Mouse (Mus musculus): ENCODE data around the gene Trim71. TPM values are rescaled to one million over a fixed set of nuclear protein-coding genes. Genes with fewer than 3 reads are reported as not detected.
A peak's percentile ranks its signal among the peaks of the same experiment; 100 is the strongest.

Gene Trim71
- polyA plus RNA-seq, 1 experiment = 0.01 TPM

DNA sequence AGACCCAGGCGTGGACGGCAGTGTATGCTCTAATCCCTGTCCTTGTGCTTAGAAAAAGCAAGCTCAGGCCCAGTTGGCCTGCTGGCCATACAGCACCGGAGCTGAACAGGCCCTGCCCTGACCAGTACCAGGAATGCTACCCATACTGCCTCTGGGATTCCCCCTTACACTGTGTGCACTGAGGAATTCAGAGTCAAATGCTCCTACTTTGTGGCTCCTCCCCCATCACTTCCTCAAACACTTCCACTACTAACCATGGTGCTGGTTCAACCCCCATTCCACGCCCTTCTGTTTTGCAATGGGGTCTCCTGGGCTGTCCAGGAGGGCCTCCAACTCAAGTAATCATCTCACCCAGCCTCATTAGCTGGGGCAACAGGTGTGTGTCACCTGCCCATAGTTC lies 30.3 kb downstream of the Trim71 start:
- Histone ChIP-seq H3K4me2 (ENCODE audit: low read depth) (no peak overlapping the region), H3K79me2 (ENCODE audit: control insufficient read depth, insufficient read depth) (no peaks in the 10 kb centered on the region), H3ac (ENCODE audit: control insufficient read depth, insufficient read length) (no peak overlapping the region), H3K27me3 (ENCODE audit: control insufficient read depth, insufficient read depth, insufficient read length) (no peaks in the 10 kb centered on the region), H3K4me3 (no peak overlapping the region), H3K36me3 (ENCODE audit: control insufficient read depth, insufficient read depth) (no peaks in the 10 kb centered on the region)
- TF ChIP-seq MYOG (IDR thresholded peaks at IDR 0.05; ENCODE audit: control insufficient read depth in 1 of 3, insufficient read depth in 1 of 3, insufficient read length in 2 of 3, low read depth in 2 of 3) (no peak), TCF12 (IDR thresholded peaks at IDR 0.05; ENCODE audit: insufficient read depth, poor library complexity, severe bottlenecking) (no peak), CEBPB (IDR thresholded peaks at IDR 0.05; ENCODE audit: insufficient read depth, poor library complexity, severe bottlenecking) (no peak), POLR2A (IDR thresholded peaks at IDR 0.05; ENCODE audit: insufficient read length, low read depth) (no peak), MYOD1 (IDR thresholded peaks at IDR 0.05; ENCODE audit: control insufficient read depth in 1 of 3, insufficient read length in 2 of 3, low read depth in 2 of 3) (no peak), SRF (IDR thresholded peaks at IDR 0.05; ENCODE audit: control insufficient read depth, insufficient read length, low read depth) (no peak), POLR2AphosphoS2 (IDR thresholded peaks at IDR 0.05; ENCODE audit: insufficient read length, low read depth) (no peak), MAX (IDR thresholded peaks at IDR 0.05; ENCODE audit: low read depth) (no peak), REST (IDR thresholded peaks at IDR 0.05; ENCODE audit: insufficient read depth, insufficient read length) (no peak), E2F4 (IDR thresholded peaks at IDR 0.05; ENCODE audit: insufficient read depth) (no peak)

DNA sequence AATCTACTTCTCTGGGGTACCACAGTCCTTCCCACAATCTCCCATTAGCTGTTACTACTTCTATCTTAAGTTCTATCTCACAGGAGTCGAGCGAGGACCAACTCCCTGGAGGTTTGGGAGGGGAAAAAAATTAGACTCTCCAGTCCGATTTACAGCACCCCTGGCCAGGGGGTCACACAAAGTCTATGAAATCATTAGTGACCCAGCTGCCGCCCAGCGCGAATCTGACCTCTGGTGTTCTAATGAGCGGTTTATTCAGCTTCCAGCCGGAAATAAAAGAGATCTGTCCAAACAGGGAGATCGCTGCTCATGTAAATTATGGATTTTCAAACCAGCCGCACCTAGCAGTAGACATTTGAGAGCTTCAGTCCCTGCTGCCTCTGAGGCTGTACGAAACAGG lies 32.9 kb downstream of the Trim71 start:
- TF ChIP-seq TCF3 (IDR thresholded peaks at IDR 0.05; ENCODE audit: insufficient read length, low read depth) (no peak), REST (IDR thresholded peaks at IDR 0.05; ENCODE audit: insufficient read depth, insufficient read length) (no peak), CEBPB (IDR thresholded peaks at IDR 0.05; ENCODE audit: insufficient read depth, poor library complexity, severe bottlenecking) (no peak), MAX (IDR thresholded peaks at IDR 0.05; ENCODE audit: low read depth) (no peak), MYOG (IDR thresholded peaks at IDR 0.05; ENCODE audit: control insufficient read depth in 1 of 3, insufficient read depth in 1 of 3, insufficient read length in 2 of 3, low read depth in 2 of 3) (no peak), MYOD1 (IDR thresholded peaks at IDR 0.05; ENCODE audit: control insufficient read depth in 1 of 3, insufficient read length in 2 of 3, low read depth in 2 of 3) (no peak), SRF (IDR thresholded peaks at IDR 0.05; ENCODE audit: control insufficient read depth, insufficient read length, low read depth) (no peak), POLR2AphosphoS2 (IDR thresholded peaks at IDR 0.05; ENCODE audit: insufficient read length, low read depth) (no peak), TCF12 (IDR thresholded peaks at IDR 0.05; ENCODE audit: insufficient read depth, poor library complexity, severe bottlenecking) (no peak), USF1 (IDR thresholded peaks at IDR 0.05; ENCODE audit: low read depth) (no peak), E2F4 (IDR thresholded peaks at IDR 0.05; ENCODE audit: insufficient read depth) (no peak), POLR2A (IDR thresholded peaks at IDR 0.05; ENCODE audit: insufficient read length, low read depth) (no peak)
- H3K79me2 ChIP-seq (ENCODE audit: control insufficient read depth, insufficient read depth) = no peaks in the 10 kb centered on the region
- no peak overlapping the region for H3K4me2 ChIP-seq (ENCODE audit: low read depth)
- no peak overlapping the region for H3ac ChIP-seq (ENCODE audit: control insufficient read depth, insufficient read length)
- no peaks in the 10 kb centered on the region for H3K27me3 ChIP-seq (ENCODE audit: control insufficient read depth, insufficient read depth, insufficient read length)
- H3K4me3 ChIP-seq = no peak overlapping the region
- H3K36me3 ChIP-seq (ENCODE audit: control insufficient read depth, insufficient read depth) = no peaks in the 10 kb centered on the region

DNA sequence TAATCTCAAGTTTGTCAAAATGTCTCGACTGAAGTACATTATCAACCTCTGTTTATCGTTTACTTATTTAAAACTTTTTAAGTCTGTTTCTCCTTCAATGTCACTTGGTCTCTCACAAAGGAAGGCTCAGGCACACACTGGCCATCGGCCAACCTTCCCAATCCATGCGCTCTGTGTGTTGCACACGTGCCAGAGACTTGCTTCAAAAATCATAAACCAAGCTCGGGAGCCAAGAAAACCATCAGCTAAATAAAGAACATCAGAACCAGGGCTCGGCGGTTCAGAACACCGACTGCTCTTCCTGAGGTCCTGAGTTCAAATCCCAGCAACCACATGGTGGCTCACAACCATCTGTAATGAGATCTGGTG lies 35.5 kb downstream of the Trim71 start:
- Histone ChIP-seq H3K4me3 (no peak overlapping the region), H3K27me3 (ENCODE audit: control insufficient read depth, insufficient read depth, insufficient read length) (no peaks in the 10 kb centered on the region), H3ac (ENCODE audit: control insufficient read depth, insufficient read length) (no peak overlapping the region), H3K36me3 (ENCODE audit: control insufficient read depth, insufficient read depth) (no peaks in the 10 kb centered on the region), H3K79me2 (ENCODE audit: control insufficient read depth, insufficient read depth) (no peaks in the 10 kb centered on the region), H3K4me2 (ENCODE audit: low read depth) (no peak overlapping the region)
- TF ChIP-seq MYOD1 (IDR thresholded peaks at IDR 0.05; ENCODE audit: control insufficient read depth in 1 of 3, insufficient read length in 2 of 3, low read depth in 2 of 3) = no peak

DNA sequence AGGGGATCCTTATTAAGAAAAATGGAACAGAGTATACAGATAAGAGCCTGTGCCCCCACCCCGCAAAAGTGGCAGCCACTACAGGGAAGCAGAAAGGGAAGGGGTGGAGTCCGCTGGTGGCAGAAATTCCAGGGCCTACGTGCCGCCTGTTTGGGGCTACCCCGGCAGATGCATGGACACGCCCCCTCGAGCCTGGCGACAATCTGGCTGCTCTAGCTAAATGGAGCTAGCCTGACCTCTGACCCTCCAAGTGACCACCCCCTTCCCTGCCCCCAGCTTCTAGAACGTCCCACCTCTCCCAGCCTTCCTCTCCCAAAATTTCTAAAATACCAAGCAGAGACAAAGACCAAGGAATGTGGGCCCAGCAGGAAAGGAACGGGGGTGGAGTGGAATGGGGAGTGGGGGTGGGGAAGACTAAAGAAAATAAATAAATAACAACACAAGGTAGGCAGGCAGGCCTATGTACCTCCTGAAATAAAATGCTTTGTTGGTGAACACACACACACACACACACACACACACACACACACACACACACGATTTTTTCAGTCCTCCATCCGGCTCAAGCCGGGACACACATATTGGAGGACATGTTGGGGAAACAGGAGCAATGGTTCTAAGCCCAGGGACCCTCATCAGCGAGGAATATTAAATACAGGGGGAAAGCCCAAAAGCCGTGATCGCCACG lies 36.0 kb downstream of the Trim71 start:
- Histone ChIP-seq H3K27me3 (ENCODE audit: control insufficient read depth, insufficient read depth, insufficient read length) (no peaks in the 10 kb centered on the region), H3K4me3 (no peak overlapping the region), H3ac (ENCODE audit: control insufficient read depth, insufficient read length) (no peak overlapping the region), H3K79me2 (ENCODE audit: control insufficient read depth, insufficient read depth) (no peaks in the 10 kb centered on the region), H3K4me2 (ENCODE audit: low read depth) (no peak overlapping the region), H3K36me3 (ENCODE audit: control insufficient read depth, insufficient read depth) (no peaks in the 10 kb centered on the region)
- TF ChIP-seq TCF3 (IDR thresholded peaks at IDR 0.05; ENCODE audit: insufficient read length, low read depth) (no peak), USF1 (IDR thresholded peaks at IDR 0.05; ENCODE audit: low read depth) (no peak), POLR2AphosphoS2 (IDR thresholded peaks at IDR 0.05; ENCODE audit: insufficient read length, low read depth) (no peak), REST (IDR thresholded peaks at IDR 0.05; ENCODE audit: insufficient read depth, insufficient read length) (no peak), MYOD1 (IDR thresholded peaks at IDR 0.05; ENCODE audit: control insufficient read depth in 1 of 3, insufficient read length in 2 of 3, low read depth in 2 of 3) (no peak), POLR2A (IDR thresholded peaks at IDR 0.05; ENCODE audit: insufficient read length, low read depth) (no peak), E2F4 (IDR thresholded peaks at IDR 0.05; ENCODE audit: insufficient read depth) (no peak), MAX (IDR thresholded peaks at IDR 0.05; ENCODE audit: low read depth) (no peak), TCF12 (IDR thresholded peaks at IDR 0.05; ENCODE audit: insufficient read depth, poor library complexity, severe bottlenecking) (no peak), CEBPB (IDR thresholded peaks at IDR 0.05; ENCODE audit: insufficient read depth, poor library complexity, severe bottlenecking) (no peak), MYOG (IDR thresholded peaks at IDR 0.05; ENCODE audit: control insufficient read depth in 1 of 3, insufficient read depth in 1 of 3, insufficient read length in 2 of 3, low read depth in 2 of 3) (no peak), SRF (IDR thresholded peaks at IDR 0.05; ENCODE audit: control insufficient read depth, insufficient read length, low read depth) (no peak)

DNA sequence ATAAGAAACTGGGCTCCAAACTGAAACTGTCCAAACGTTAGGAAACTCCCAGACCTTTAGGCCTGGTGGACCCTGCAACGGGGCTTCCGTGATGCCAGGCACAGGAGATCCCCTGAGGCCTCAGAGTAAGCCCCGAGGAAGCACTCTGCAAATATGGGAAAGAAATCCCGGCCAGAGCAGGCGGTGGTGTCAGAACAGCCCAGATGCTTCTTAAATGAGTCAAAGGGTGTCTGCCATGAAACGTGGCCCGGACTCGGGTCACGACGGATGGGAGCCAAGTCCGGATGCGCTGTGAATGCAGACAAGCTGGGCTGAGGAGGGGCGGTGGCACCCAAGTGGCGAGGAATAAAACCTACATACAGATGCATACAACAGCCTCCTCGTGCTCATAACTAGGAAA lies 37.1 kb downstream of the Trim71 start:
- H3K36me3 ChIP-seq (ENCODE audit: control insufficient read depth, insufficient read depth) = no peaks in the 10 kb centered on the region
- no peak overlapping the region for H3ac ChIP-seq (ENCODE audit: control insufficient read depth, insufficient read length)
- H3K79me2 ChIP-seq (ENCODE audit: control insufficient read depth, insufficient read depth) = no peaks in the 10 kb centered on the region
- no peak for TF ChIP-seq MAX (IDR thresholded peaks at IDR 0.05; ENCODE audit: low read depth)
- TF ChIP-seq MYOG (IDR thresholded peaks at IDR 0.05; ENCODE audit: control insufficient read depth in 1 of 3, insufficient read depth in 1 of 3, insufficient read length in 2 of 3, low read depth in 2 of 3) = no peak
- TF ChIP-seq POLR2AphosphoS2 (IDR thresholded peaks at IDR 0.05; ENCODE audit: insufficient read length, low read depth) = no peak
- TF ChIP-seq CEBPB (IDR thresholded peaks at IDR 0.05; ENCODE audit: insufficient read depth, poor library complexity, severe bottlenecking) = no peak
- TF ChIP-seq USF1 (IDR thresholded peaks at IDR 0.05; ENCODE audit: low read depth) = no peak
- no peak for TF ChIP-seq MYOD1 (IDR thresholded peaks at IDR 0.05; ENCODE audit: control insufficient read depth in 1 of 3, insufficient read length in 2 of 3, low read depth in 2 of 3)
- no peak for TF ChIP-seq TCF12 (IDR thresholded peaks at IDR 0.05; ENCODE audit: insufficient read depth, poor library complexity, severe bottlenecking)
- TF ChIP-seq E2F4 (IDR thresholded peaks at IDR 0.05; ENCODE audit: insufficient read depth) = no peak
- no peak for TF ChIP-seq TCF3 (IDR thresholded peaks at IDR 0.05; ENCODE audit: insufficient read length, low read depth)
- TF ChIP-seq REST (IDR thresholded peaks at IDR 0.05; ENCODE audit: insufficient read depth, insufficient read length) = no peak
- no peak for TF ChIP-seq SRF (IDR thresholded peaks at IDR 0.05; ENCODE audit: control insufficient read depth, insufficient read length, low read depth)
- TF ChIP-seq POLR2A (IDR thresholded peaks at IDR 0.05; ENCODE audit: insufficient read length, low read depth) = no peak
- no peak overlapping the region for H3K4me3 ChIP-seq
- H3K27me3 ChIP-seq (ENCODE audit: control insufficient read depth, insufficient read depth, insufficient read length) = no peaks in the 10 kb centered on the region
- peak overlapping the region; percentile 67 for H3K4me2 ChIP-seq (ENCODE audit: low read depth)
